Mouse (Mus musculus): ENCODE measurements around the gene Msrb3. TPM values are rescaled to one million over a fixed set of nuclear protein-coding genes. Genes with fewer than 3 reads are reported as not detected.
A peak's percentile ranks its signal among the peaks of the same experiment; 100 is the strongest.

Gene Msrb3
- total RNA-seq, 2 experiments from 2014 or later, result 6.4 to 7.2 TPM

GRCm38 (mm10) chr10:120851196-120851781 lies 47.6 kb downstream of the Msrb3 start:
- Histone ChIP-seq H3K4me3 (no peak overlapping the region), H3K27ac (no peak overlapping the region)
- intact Hi-C loops (cut with DNase I), result no loop called here
- no peak for DNase-seq (ENCODE audit: extremely low spot score in 1 of 2, low spot score in 2 of 2)
- no peak for TF ChIP-seq CTCF (IDR thresholded peaks at IDR 0.05)

- TF ChIP-seq CTCF (IDR thresholded peaks at IDR 0.05), result no peak
- intact Hi-C loops (cut with DNase I), result no loop called here
- H3K4me3 ChIP-seq, result no peak overlapping the region
- no peak overlapping the region for H3K27ac ChIP-seq
- no peak for DNase-seq (ENCODE audit: extremely low spot score in 1 of 2, low spot score in 2 of 2)
These were observed 48.3 kb downstream of the Msrb3 start for GRCm38 (mm10) chr10:120850391-120851195.

- H3K27ac ChIP-seq, result no peak overlapping the region
- no peak for TF ChIP-seq CTCF (IDR thresholded peaks at IDR 0.05)
- no peak overlapping the region for H3K4me3 ChIP-seq
- DNase-seq (ENCODE audit: extremely low spot score in 1 of 2, low spot score in 2 of 2), result no peak
- intact Hi-C loops (cut with DNase I), result no loop called here
These were observed 50.2 kb downstream of the Msrb3 start for GRCm38 (mm10) chr10:120848677-120849076.

GRCm38 (mm10) chr10:120847785-120848184 lies 51.1 kb downstream of the Msrb3 start:
- H3K4me3 ChIP-seq, result no peak overlapping the region
- no peak for DNase-seq (ENCODE audit: extremely low spot score in 1 of 2, low spot score in 2 of 2)
- no peak overlapping the region for H3K27ac ChIP-seq
- TF ChIP-seq CTCF (IDR thresholded peaks at IDR 0.05), result no peak
- intact Hi-C loops (cut with DNase I), result no loop called here

GRCm38 (mm10) chr10:120839966-120840365 lies 58.9 kb downstream of the Msrb3 start:
- Histone ChIP-seq H3K4me3 (no peak overlapping the region), H3K27ac (no peak overlapping the region)
- TF ChIP-seq CTCF (IDR thresholded peaks at IDR 0.05), result no peak
- no peak for DNase-seq (ENCODE audit: extremely low spot score in 1 of 2, low spot score in 2 of 2)
- intact Hi-C loops (cut with DNase I), result no loop called here

GRCm38 (mm10) chr10:120834531-120834930 lies 64.4 kb downstream of the Msrb3 start:
- no peak for TF ChIP-seq CTCF (IDR thresholded peaks at IDR 0.05)
- intact Hi-C loops (cut with DNase I), result no loop called here
- H3K27ac ChIP-seq, result no peak overlapping the region
- no peak overlapping the region for H3K4me3 ChIP-seq
- DNase-seq (ENCODE audit: extremely low spot score in 1 of 2, low spot score in 2 of 2), result no peak

GRCm38 (mm10) chr10:120833836-120834235 lies 65.1 kb downstream of the Msrb3 start:
- no peak for DNase-seq (ENCODE audit: extremely low spot score in 1 of 2, low spot score in 2 of 2)
- Histone ChIP-seq H3K27ac (no peak overlapping the region), H3K4me3 (no peak overlapping the region)
- intact Hi-C loops (cut with DNase I), result no loop called here
- no peak for TF ChIP-seq CTCF (IDR thresholded peaks at IDR 0.05)

GRCm38 (mm10) chr10:120827761-120828160 lies 71.1 kb downstream of the Msrb3 start:
- no peak for DNase-seq (ENCODE audit: extremely low spot score in 1 of 2, low spot score in 2 of 2)
- intact Hi-C loops (cut with DNase I), result no loop called here
- TF ChIP-seq CTCF (IDR thresholded peaks at IDR 0.05), result no peak
- Histone ChIP-seq H3K4me3 (no peak overlapping the region), H3K27ac (no peak overlapping the region)

GRCm38 (mm10) chr10:120826795-120827669 lies 71.9 kb downstream of the Msrb3 start:
- TF ChIP-seq CTCF (IDR thresholded peaks at IDR 0.05), result no peak
- no peak for DNase-seq (ENCODE audit: extremely low spot score in 1 of 2, low spot score in 2 of 2)
- H3K27ac ChIP-seq, result no peak overlapping the region
- peak overlapping the region; percentile 7; the same call in 1 of the 2 replicates for H3K4me3 ChIP-seq
- intact Hi-C loops (cut with DNase I), result no loop called here

- intact Hi-C loops (cut with DNase I), result no loop called here
- TF ChIP-seq CTCF (IDR thresholded peaks at IDR 0.05), result no peak
- no peak overlapping the region for H3K27ac ChIP-seq
- no peak for DNase-seq (ENCODE audit: extremely low spot score in 1 of 2, low spot score in 2 of 2)
- H3K4me3 ChIP-seq, result no peak overlapping the region
These were observed 72.5 kb downstream of the Msrb3 start for GRCm38 (mm10) chr10:120826381-120826780.

GRCm38 (mm10) chr10:120825594-120825993 lies 73.3 kb downstream of the Msrb3 start:
- H3K27ac ChIP-seq, result no peak overlapping the region
- no peak for TF ChIP-seq CTCF (IDR thresholded peaks at IDR 0.05)
- no peak for DNase-seq (ENCODE audit: extremely low spot score in 1 of 2, low spot score in 2 of 2)
- intact Hi-C loops (cut with DNase I), result no loop called here
- no peak overlapping the region for H3K4me3 ChIP-seq

All from left cerebral cortex, adult 2 months (tissue).